ENCODE assay signal across 8 mouse cellular contexts in genomic region chr2:119757601-119758100, GRCm38 (mm10). TPM values are rescaled to one million over a fixed set of nuclear protein-coding genes. Genes with fewer than 3 reads are reported as not detected.
A peak's percentile ranks its signal among the peaks of the same experiment; 100 is the strongest.
DNase-seq lines count a peak whose midpoint lies in the region; ATAC-seq and TF ChIP-seq lines count a peak whose summit lies in the region.

No protein-coding gene starts in this region.

- H3K9me3 ChIP-seq in lung, embryonic 16.5 days (ENCODE audit: control insufficient read depth, low read length): no peaks in the 10 kb centered on the region
- no peaks in the 10 kb centered on the region for H3K9me3 ChIP-seq in heart, postnatal 0 days (replicated peaks; ENCODE audit: control insufficient read depth, low read length)
- no peaks in the 10 kb centered on the region for H3K9me3 ChIP-seq in lung, postnatal 0 days (ENCODE audit: low read length)

- peak overlapping the region; percentile 66 for H3K4me3 ChIP-seq in lung, embryonic 16.5 days (ENCODE audit: low read length)
- peak overlapping the region; percentile 66 for H3K4me3 ChIP-seq in heart, postnatal 0 days (ENCODE audit: low read depth, low read length)
- peak overlapping the region; percentile 63 for H3K4me3 ChIP-seq in lung, postnatal 0 days (ENCODE audit: low read depth, low read length)

- TF ChIP-seq CTCF in heart, postnatal 0 days (IDR thresholded peaks at IDR 0.05; ENCODE audit: low read depth): no peak
- TF ChIP-seq CTCF in lung, postnatal 0 days (IDR thresholded peaks at IDR 0.05): no peak

- no peak overlapping the region for H3K27ac ChIP-seq in lung, embryonic 16.5 days (ENCODE audit: low read length)
- no peak overlapping the region for H3K27ac ChIP-seq in heart, postnatal 0 days (ENCODE audit: low read depth)
- H3K27ac ChIP-seq in lung, postnatal 0 days (ENCODE audit: low read length): no peak overlapping the region

- peak; percentile 74 for ATAC-seq in lung, embryonic 16.5 days (ENCODE audit: low read depth)
- ATAC-seq in heart, postnatal 0 days (ENCODE audit: insufficient read depth, low read depth): no peak
- peak; percentile 62 for ATAC-seq in lung, postnatal 0 days

- peaks cover 49% of the 10 kb centered on the region for H3K27me3 ChIP-seq in lung, embryonic 16.5 days (ENCODE audit: control insufficient read depth, insufficient read depth, low read depth, low read length)
- H3K27me3 ChIP-seq in heart, postnatal 0 days (ENCODE audit: control insufficient read depth, insufficient read depth, low read length): peaks cover 66% of the 10 kb centered on the region
- H3K27me3 ChIP-seq in lung, postnatal 0 days (replicated peaks; ENCODE audit: insufficient read depth, low read length): peaks cover 15% of the 10 kb centered on the region

- H3K4me1 ChIP-seq in lung, embryonic 16.5 days (replicated peaks; ENCODE audit: control insufficient read depth, insufficient read depth, low read length): peaks cover 3% of the 10 kb centered on the region; the same call in 1 of the 2 replicates
- H3K4me1 ChIP-seq in heart, postnatal 0 days (ENCODE audit: control insufficient read depth, insufficient read depth): 0 out of 2 replicates have a peak, but pooled peaks cover 11% of the 10 kb centered on the region
- peaks cover 6% of the 10 kb centered on the region; the same call in 1 of the 2 replicates for H3K4me1 ChIP-seq in lung, postnatal 0 days (ENCODE audit: insufficient read depth, low read depth, low read length)

- H3K4me2 ChIP-seq in lung, embryonic 16.5 days (ENCODE audit: low read depth, low read length): peak overlapping the region; percentile 98
- H3K4me2 ChIP-seq in heart, postnatal 0 days (ENCODE audit: low read depth, low read length): peak overlapping the region; percentile 100
- H3K4me2 ChIP-seq in lung, postnatal 0 days (replicated peaks; ENCODE audit: low read depth, low read length): peak overlapping the region; percentile 100

- no peak for DNase-seq in lung, postnatal 10 days
- peak; percentile 35 for DNase-seq in cerebellum, adult 9-11 months
- DNase-seq in heart, postnatal 0 days (ENCODE audit: low spot score): no peak
- DNase-seq in lung, postnatal 0 days (ENCODE audit: low spot score): no peak
- DNase-seq in adrenal gland, postnatal 14 days: no peak
- DNase-seq in left cerebral cortex, postnatal 36 days (ENCODE audit: low spot score in 2 of 2): no peak
- DNase-seq in spleen, postnatal 36 days (ENCODE audit: low spot score in 2 of 2): no peak

- intact Hi-C loops in left cerebral cortex, postnatal 36 days (cut with DNase I): no loop called here

- 8% methylated on average over 11 of the region's 31 CpGs for WGBS in lung, embryonic 16.5 days
- WGBS in heart, postnatal 0 days: 4% methylated on average over 28 of the region's 31 CpGs
- WGBS in lung, postnatal 0 days: 8% methylated on average over 18 of the region's 31 CpGs

- no peak for TF ChIP-seq EP300 in heart, postnatal 0 days (IDR thresholded peaks at IDR 0.05; ENCODE audit: low read depth)
- TF ChIP-seq EP300 in lung, postnatal 0 days (IDR thresholded peaks at IDR 0.05): no peak

- no peaks in the 10 kb centered on the region for H3K36me3 ChIP-seq in lung, embryonic 16.5 days (ENCODE audit: control insufficient read depth, insufficient read depth, low read length)
- H3K36me3 ChIP-seq in heart, postnatal 0 days (replicated peaks; ENCODE audit: control insufficient read depth, insufficient read depth, low read length): no peaks in the 10 kb centered on the region
- H3K36me3 ChIP-seq in lung, postnatal 0 days (ENCODE audit: insufficient read depth, low read length): no peaks in the 10 kb centered on the region

- peak overlapping the region; percentile 60 for H3K9ac ChIP-seq in lung, embryonic 16.5 days (ENCODE audit: low read length)
- peak overlapping the region; percentile 29 for H3K9ac ChIP-seq in heart, postnatal 0 days (replicated peaks; ENCODE audit: low read depth, low read length)
- no peak overlapping the region for H3K9ac ChIP-seq in lung, postnatal 0 days (replicated peaks; ENCODE audit: low read depth)

RNA-seq across cellular contexts. Expression of gene Ltk, which starts 2.6 kb away (rescaled TPM):
- polyA plus RNA-seq in lung, embryonic 16.5 days (2015; fragmentation: Nextera tagmentation; extraction: Ambion mirVana): 1.3 and 1.5 TPM in 2 replicates
- not detected in 2 replicates for total RNA-seq in heart, postnatal 0 days (2014; rRNA removed; ENCODE audit: low replicate concordance)
- polyA plus RNA-seq in heart, postnatal 0 days (2015; fragmentation: Nextera tagmentation; extraction: Ambion mirVana): 0.05 and 0.07 TPM in 2 replicates
- polyA plus RNA-seq in lung, postnatal 0 days (2015; fragmentation: Nextera tagmentation; extraction: Ambion mirVana): 0.79 and 1.3 TPM in 2 replicates
- total RNA-seq in adrenal gland, postnatal 14 days (2021): 0.86 and 1.1 TPM in 2 replicates
- total RNA-seq in left cerebral cortex, postnatal 36 days (2021): 10 to 100 TPM; 18.8 to 23.4 TPM

RNA-seq across cellular contexts. Expression of gene Itpka, which starts 15.5 kb away (rescaled TPM):
- polyA plus RNA-seq in lung, embryonic 16.5 days (2015; fragmentation: Nextera tagmentation; extraction: Ambion mirVana): 3.0 and 3.6 TPM in 2 replicates
- total RNA-seq in heart, postnatal 0 days (2014; rRNA removed; ENCODE audit: low replicate concordance): 0.50 and 6.6 TPM in 2 replicates
- 1.00 and 1.4 TPM in 2 replicates for polyA plus RNA-seq in heart, postnatal 0 days (2015; fragmentation: Nextera tagmentation; extraction: Ambion mirVana)
- 6.5 and 6.6 TPM in 2 replicates for polyA plus RNA-seq in lung, postnatal 0 days (2015; fragmentation: Nextera tagmentation; extraction: Ambion mirVana)
- total RNA-seq in adrenal gland, postnatal 14 days (2021): 10.2 and 11.2 TPM in 2 replicates
- total RNA-seq in left cerebral cortex, postnatal 36 days (2021): 100 to 1,000 TPM; 199 to 221 TPM

RNA-seq across cellular contexts. Expression of gene Rpap1, which starts 29.7 kb away (rescaled TPM):
- polyA plus RNA-seq in lung, embryonic 16.5 days (2015; fragmentation: Nextera tagmentation; extraction: Ambion mirVana): 28.2 and 31.3 TPM in 2 replicates
- total RNA-seq in heart, postnatal 0 days (2014; rRNA removed; ENCODE audit: low replicate concordance): 13.9 and 20.5 TPM in 2 replicates
- 9.0 and 10.2 TPM in 2 replicates for polyA plus RNA-seq in heart, postnatal 0 days (2015; fragmentation: Nextera tagmentation; extraction: Ambion mirVana)
- polyA plus RNA-seq in lung, postnatal 0 days (2015; fragmentation: Nextera tagmentation; extraction: Ambion mirVana): 10.0 and 11.0 TPM in 2 replicates
- total RNA-seq in adrenal gland, postnatal 14 days (2021): 14.8 and 18.9 TPM in 2 replicates
- 10 to 100 TPM; 19.4 to 20.6 TPM for total RNA-seq in left cerebral cortex, postnatal 36 days (2021)

RNA-seq across cellular contexts. Expression of gene Tyro3, which starts 39.9 kb away (rescaled TPM):
- 17.0 and 20.1 TPM in 2 replicates for polyA plus RNA-seq in lung, embryonic 16.5 days (2015; fragmentation: Nextera tagmentation; extraction: Ambion mirVana)
- 8.5 and 19.0 TPM in 2 replicates for total RNA-seq in heart, postnatal 0 days (2014; rRNA removed; ENCODE audit: low replicate concordance)
- polyA plus RNA-seq in heart, postnatal 0 days (2015; fragmentation: Nextera tagmentation; extraction: Ambion mirVana): 3.1 and 3.5 TPM in 2 replicates
- 7.3 and 7.9 TPM in 2 replicates for polyA plus RNA-seq in lung, postnatal 0 days (2015; fragmentation: Nextera tagmentation; extraction: Ambion mirVana)
- total RNA-seq in adrenal gland, postnatal 14 days (2021): 6.0 and 7.7 TPM in 2 replicates
- 100 to 1,000 TPM; 191 to 198 TPM for total RNA-seq in left cerebral cortex, postnatal 36 days (2021)

Comparison
In these comparisons a context has a peak if more than half of its experiments do, and no peak if none do; other contexts are left out.
1. RNA of gene Itpka, which starts 15.5 kb away (total RNA-seq): 199 to 221 TPM in left cerebral cortex, postnatal 36 days; 10.2 to 11.2 TPM in adrenal gland, postnatal 14 days and 0.50 to 6.6 TPM in heart, postnatal 0 days; every median in the first group is over 10 times any median in the second.
2. Peak in every context shown above with its lines, with median percentiles within 50 percentile points of each other: H3K4me2 ChIP-seq and H3K4me3 ChIP-seq.